Mouse (Mus musculus): Measurements from ENCODE around the gene Apoh.

DNA sequence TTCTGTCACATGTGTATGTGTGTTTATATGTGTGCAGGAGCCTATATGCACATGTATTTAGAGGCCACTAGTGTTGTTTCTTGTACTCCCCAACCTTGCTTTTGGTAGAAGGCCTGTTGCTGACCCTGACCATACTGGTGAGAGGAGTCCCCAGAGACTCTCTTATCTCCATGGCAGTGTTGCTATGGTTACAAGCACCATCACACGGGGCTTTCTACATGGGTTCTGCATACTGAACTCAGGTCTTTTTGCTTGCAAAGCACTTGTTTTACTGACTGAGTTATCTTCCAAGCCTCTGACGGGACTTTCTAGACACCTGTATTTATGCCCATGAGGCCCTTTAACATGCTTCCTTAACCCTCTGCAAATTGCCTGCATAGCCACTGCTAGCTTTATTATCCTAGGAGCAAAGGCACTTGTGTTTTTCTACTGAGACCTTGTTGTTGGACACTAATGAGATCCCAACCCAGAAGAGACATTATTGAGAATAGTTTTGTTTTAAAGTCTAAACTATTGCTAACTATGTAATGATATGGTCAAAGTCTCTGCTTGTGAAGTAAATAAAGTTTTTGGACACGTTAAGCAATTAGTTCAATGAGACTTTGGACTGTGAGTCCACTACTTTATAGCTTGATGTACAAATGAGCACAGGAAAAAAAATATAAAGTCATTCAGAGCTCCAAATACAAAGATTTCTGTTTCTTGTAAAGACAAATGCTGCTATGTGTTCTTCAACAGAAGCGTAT lies 41.9 kb downstream of the Apoh start:
- TF ChIP-seq CTCF (IDR thresholded peaks at IDR 0.05; ENCODE audit: borderline replicate concordance, extremely low read depth, insufficient read depth, insufficient read length) = no peak
- TF ChIP-seq POLR2A (IDR thresholded peaks at IDR 0.05; ENCODE audit: borderline replicate concordance, extremely low read depth, insufficient read depth, insufficient read length, poor library complexity, severe bottlenecking) = no peak
